Mouse (Mus musculus): ENCODE results near the gene Supt6.

DNA sequence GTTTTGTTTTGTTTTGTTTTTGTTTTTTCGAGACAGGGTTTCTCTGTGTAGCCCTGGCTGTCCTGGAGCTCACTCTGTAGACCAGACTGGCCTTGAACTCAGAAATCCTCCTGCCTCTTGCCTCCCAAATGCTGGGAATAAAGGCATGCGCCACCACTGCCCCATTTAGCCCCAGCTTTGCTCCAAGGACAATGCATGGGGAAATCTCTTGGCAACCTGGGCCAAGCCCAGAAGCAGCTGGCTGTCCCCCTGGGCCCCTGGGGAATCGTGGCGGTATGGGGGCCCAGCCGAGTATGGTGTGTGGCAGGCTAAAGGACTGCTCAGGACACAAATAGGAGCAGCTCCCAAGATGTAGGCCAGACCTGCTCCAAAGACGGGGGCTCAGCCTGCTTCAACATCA is 41.5 kb downstream of the Supt6 start:
- TF ChIP-seq CTCF (IDR thresholded peaks at IDR 0.05) (no peak), EP300 (IDR thresholded peaks at IDR 0.05) (no peak)
